Mouse (Mus musculus): ENCODE measurements around the gene Il17f.

DNA sequence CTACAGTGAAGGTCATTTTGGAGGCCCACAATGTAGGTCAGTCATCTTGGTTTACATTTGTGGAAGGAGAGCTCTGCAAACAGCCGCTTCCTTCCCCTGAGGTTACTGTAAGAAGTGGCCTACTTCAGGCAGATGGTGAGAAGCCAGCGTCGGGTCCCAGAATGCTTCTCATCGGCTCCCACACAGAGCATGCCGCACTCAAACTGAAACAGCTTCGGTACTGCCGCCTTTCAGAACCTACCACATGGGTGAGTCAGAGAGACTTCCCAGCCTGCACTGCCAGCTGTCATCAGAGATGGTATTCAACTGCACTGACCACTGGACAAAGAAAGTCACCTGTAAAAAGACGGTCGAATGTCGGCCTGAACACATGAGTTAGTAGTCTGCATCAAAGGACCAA lies 30.6 kb downstream of the Il17f start:
- TF ChIP-seq CTCF (IDR thresholded peaks at IDR 0.05; ENCODE audit: control insufficient read depth, insufficient read depth, low read length): no peak
- no peak for TF ChIP-seq POLR2A (IDR thresholded peaks at IDR 0.05; ENCODE audit: borderline replicate concordance, control insufficient read depth, low read depth, low read length)

Measured in bone marrow, adult 2 months (tissue).